Mouse (Mus musculus) testis, adult 2 months (tissue): ENCODE measurements around the gene Wnt9a.

Source experiments
- CTCF ChIP-seq: fragments of 200-500 bp; IDR thresholded peaks from 2 replicates; pipeline ENCODE4 v1.5.1; 2012; ENCODE audit warnings: low read depth, mild to moderate bottlenecking, inconsistent platforms, low read length, moderate library complexity; ENCODE audit not compliant: control insufficient read depth, insufficient read depth, insufficient replicate concordance
- POLR2A ChIP-seq: fragments of 200-500 bp; IDR thresholded peaks from 2 replicates; pipeline ENCODE4 v1.6.1; 2012; ENCODE audit warnings: low read depth, mild to moderate bottlenecking, inconsistent platforms, low read length, moderate library complexity; ENCODE audit not compliant: control insufficient read depth

DNA sequence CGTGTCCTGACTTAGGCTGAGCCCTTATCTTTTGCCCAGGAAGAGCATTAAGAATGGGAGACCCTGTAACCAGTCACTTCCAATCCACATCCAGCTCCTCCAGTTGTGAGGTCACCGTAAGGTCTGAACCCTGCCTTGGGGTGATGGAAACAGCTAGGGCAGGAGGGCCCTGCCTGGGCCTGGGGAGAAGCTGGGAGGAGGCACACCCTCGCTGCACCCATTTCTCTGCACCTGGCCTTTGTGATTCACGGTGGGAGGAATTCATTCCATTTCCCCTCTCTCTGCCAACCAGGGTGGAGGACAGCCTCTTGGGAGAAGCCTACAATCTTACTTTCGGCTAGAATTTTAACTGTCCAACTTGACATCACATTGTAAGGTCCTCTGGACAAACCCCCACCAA is 24.6 kb upstream of the Wnt9a start:
- no peak for TF ChIP-seq CTCF
- TF ChIP-seq POLR2A = no peak
